Mouse (Mus musculus) kidney, embryonic 15.5 days (tissue): ENCODE measurements around the gene Gpatch1. TPM values are rescaled to one million over a fixed set of nuclear protein-coding genes. Genes with fewer than 3 reads are reported as not detected.
A peak's percentile ranks its signal among the peaks of the same experiment; 100 is the strongest.

Experiments used
- ATAC-seq: fragments of 200-750 bp; cut with Nextera tagmentation; replicated peaks from 2 replicates; pipeline ENCODE4 v1.8.0; 2017; ENCODE audit warnings: moderate TSS enrichment; ENCODE audit not compliant: low FRiP score
- H3K27ac ChIP-seq: fragments of 300-500 bp; sonication (generic); 2 replicates; pipeline ENCODE4 v1.5.1; 2015; ENCODE audit warnings: mild to moderate bottlenecking, inconsistent platforms
- H3K27me3 ChIP-seq: fragments of 300-500 bp; sonication (generic); 2 replicates; pipeline ENCODE4 v1.6.1; 2015; ENCODE audit warnings: inconsistent platforms
- H3K36me3 ChIP-seq: fragments of 300-500 bp; sonication (generic); 2 replicates; pipeline ENCODE4 v1.6.1; 2015; ENCODE audit warnings: inconsistent platforms
- H3K4me1 ChIP-seq: fragments of 300-500 bp; sonication (generic); 2 replicates; pipeline ENCODE4 v1.6.1; 2015; ENCODE audit warnings: inconsistent platforms
- H3K4me2 ChIP-seq: fragments of 300-500 bp; sonication (generic); 2 replicates; pipeline ENCODE4 v1.6.1; 2015; ENCODE audit warnings: moderate library complexity, mild to moderate bottlenecking, inconsistent platforms
- H3K4me3 ChIP-seq: fragments of 300-500 bp; sonication (generic); replicated peaks from 2 replicates; pipeline ENCODE4 v1.5.1; 2015; ENCODE audit warnings: mild to moderate bottlenecking, inconsistent platforms
- H3K9ac ChIP-seq: fragments of 300-500 bp; sonication (generic); 2 replicates; pipeline ENCODE4 v1.6.1; 2015; ENCODE audit warnings: mild to moderate bottlenecking, inconsistent platforms
- H3K9me3 ChIP-seq: fragments of 300-500 bp; sonication (generic); replicated peaks from 2 replicates; pipeline ENCODE4 v1.6.1; 2016; ENCODE audit warnings: inconsistent platforms
- WGBS: fragments of 180-500 bp; shearing (Covaris S2); methylation state at CpG from one replicate; pipeline ENCODE4 v1.1.7; 2015; ENCODE audit warnings: mixed read lengths; 5-methylcytosine and 5-hydroxymethylcytosine counted together
- polyA plus RNA-seq: library from polyadenylated mRNA; unstranded; fragments of >200 nt; fragmentation: Nextera tagmentation; extraction: Ambion mirVana; gene quantifications from 2 replicates; pipeline ENCODE4 v1.2.1, GENCODE M21; 2015

Gene Gpatch1
- polyA plus RNA-seq, 1 experiment from 2014 or later, result 20.4 TPM

- H3K36me3 ChIP-seq, result no peaks in the 10 kb centered on the region
- 0 out of 2 replicates have a peak, but pooled peaks have one; percentile 38 for ATAC-seq
- no peaks in the 10 kb centered on the region for H3K9me3 ChIP-seq
- H3K27me3 ChIP-seq, result no peaks in the 10 kb centered on the region
- H3K4me2 ChIP-seq, result no peak overlapping the region
- H3K27ac ChIP-seq, result no peak overlapping the region
- H3K9ac ChIP-seq, result no peak overlapping the region
- H3K4me1 ChIP-seq, result peaks cover 18% of the 10 kb centered on the region; the same call in 1 of the 2 replicates
- H3K4me3 ChIP-seq, result no peak overlapping the region
- WGBS, result 55% methylated on average over 17 of the region's 18 CpGs
These were observed 29.9 kb upstream of the Gpatch1 start for GRCm38 (mm10) chr7:35347918-35348700.

GRCm38 (mm10) chr7:35344785-35345330 is 26.6 kb upstream of the Gpatch1 start:
- ATAC-seq, result no peak
- WGBS, result 96% methylated on average over 5 of the region's 5 CpGs
- Histone ChIP-seq H3K27ac (no peak overlapping the region), H3K36me3 (no peaks in the 10 kb centered on the region), H3K9me3 (no peaks in the 10 kb centered on the region), H3K4me3 (no peak overlapping the region), H3K9ac (no peak overlapping the region), H3K4me1 (peaks cover 24% of the 10 kb centered on the region), H3K4me2 (no peak overlapping the region), H3K27me3 (no peaks in the 10 kb centered on the region)

- H3K4me3 ChIP-seq, result no peak overlapping the region
- H3K4me2 ChIP-seq, result no peak overlapping the region
- H3K27ac ChIP-seq, result no peak overlapping the region
- no peaks in the 10 kb centered on the region for H3K27me3 ChIP-seq
- ATAC-seq, result no peak
- H3K9me3 ChIP-seq, result no peaks in the 10 kb centered on the region
- WGBS, result 65% methylated on average over 4 of the region's 4 CpGs
- H3K4me1 ChIP-seq, result peaks cover 11% of the 10 kb centered on the region
- no peak overlapping the region for H3K9ac ChIP-seq
- no peaks in the 10 kb centered on the region for H3K36me3 ChIP-seq
These were observed 24.3 kb upstream of the Gpatch1 start for GRCm38 (mm10) chr7:35342498-35342897.

GRCm38 (mm10) chr7:35341282-35341681 is 23.0 kb upstream of the Gpatch1 start:
- H3K4me1 ChIP-seq, result peaks cover 11% of the 10 kb centered on the region
- H3K27ac ChIP-seq, result no peak overlapping the region
- H3K27me3 ChIP-seq, result peaks cover 5% of the 10 kb centered on the region; the same call in 1 of the 2 replicates
- no peak overlapping the region for H3K9ac ChIP-seq
- H3K4me3 ChIP-seq, result no peak overlapping the region
- WGBS, result 80% methylated on average over 6 of the region's 6 CpGs
- H3K4me2 ChIP-seq, result no peak overlapping the region
- no peaks in the 10 kb centered on the region for H3K9me3 ChIP-seq
- H3K36me3 ChIP-seq, result no peaks in the 10 kb centered on the region
- no peak for ATAC-seq

- Histone ChIP-seq H3K4me2 (no peak overlapping the region), H3K4me3 (no peak overlapping the region), H3K4me1 (peaks cover 21% of the 10 kb centered on the region), H3K27me3 (peaks cover 7% of the 10 kb centered on the region; the same call in 1 of the 2 replicates), H3K36me3 (no peaks in the 10 kb centered on the region), H3K27ac (no peak overlapping the region), H3K9ac (no peak overlapping the region), H3K9me3 (no peaks in the 10 kb centered on the region)
- 38% methylated on average over 5 of the region's 5 CpGs for WGBS
- ATAC-seq, result no peak
These were observed 22.0 kb upstream of the Gpatch1 start for GRCm38 (mm10) chr7:35340196-35340595.

GRCm38 (mm10) chr7:35334527-35335452 is 16.6 kb upstream of the Gpatch1 start:
- H3K9ac ChIP-seq, result peak overlapping the region; percentile 64
- peak; percentile 5; the same call in 1 of the 2 replicates for ATAC-seq
- peak overlapping the region; percentile 99 for H3K4me2 ChIP-seq
- H3K4me1 ChIP-seq, result peaks cover 33% of the 10 kb centered on the region
- peak overlapping the region; percentile 65 for H3K4me3 ChIP-seq
- no peaks in the 10 kb centered on the region for H3K9me3 ChIP-seq
- peaks cover 18% of the 10 kb centered on the region; the same call in 1 of the 2 replicates for H3K27me3 ChIP-seq
- H3K36me3 ChIP-seq, result no peaks in the 10 kb centered on the region
- peak overlapping the region; percentile 77 for H3K27ac ChIP-seq
- WGBS, result under 1% methylated on average over 50 of the region's 51 CpGs

- Histone ChIP-seq H3K9ac (peak within 1 kb of the TSS; percentile 64), H3K9me3 (no peaks in the 10 kb centered on the region), H3K27ac (peak within 1 kb of the TSS; percentile 77), H3K36me3 (no peaks in the 10 kb centered on the region), H3K27me3 (peaks cover 18% of the 10 kb centered on the region; the same call in 1 of the 2 replicates), H3K4me3 (peak within 1 kb of the TSS; percentile 65), H3K4me1 (peaks cover 33% of the 10 kb centered on the region), H3K4me2 (peak within 1 kb of the TSS; percentile 99)
- under 1% methylated on average over 48 of the region's 52 CpGs for WGBS
- ATAC-seq, result peak; percentile 98
These were observed 15.7 kb upstream of the Gpatch1 start, which contains the start of gene Rhpn2 for GRCm38 (mm10) chr7:35333692-35334526. Gene Rhpn2, plus strand, starts transcription at chr7:35334170.

- H3K4me2 ChIP-seq, result peak overlapping the region; percentile 99
- H3K4me3 ChIP-seq, result peak overlapping the region; percentile 65
- WGBS, result under 1% methylated on average over 19 of the region's 19 CpGs
- H3K9me3 ChIP-seq, result no peaks in the 10 kb centered on the region
- H3K9ac ChIP-seq, result peak overlapping the region; percentile 37; the same call in 1 of the 2 replicates
- peaks cover 18% of the 10 kb centered on the region; the same call in 1 of the 2 replicates for H3K27me3 ChIP-seq
- ATAC-seq, result peak; percentile 28
- H3K27ac ChIP-seq, result peak overlapping the region; percentile 77
- H3K36me3 ChIP-seq, result no peaks in the 10 kb centered on the region
- peaks cover 33% of the 10 kb centered on the region for H3K4me1 ChIP-seq
These were observed 15.0 kb upstream of the Gpatch1 start for GRCm38 (mm10) chr7:35333231-35333651.

- no peak overlapping the region for H3K9ac ChIP-seq
- peak overlapping the region; percentile 29; the same call in 1 of the 2 replicates for H3K27ac ChIP-seq
- H3K4me3 ChIP-seq, result no peak overlapping the region
- H3K9me3 ChIP-seq, result no peaks in the 10 kb centered on the region
- H3K27me3 ChIP-seq, result peaks cover 15% of the 10 kb centered on the region; the same call in 1 of the 2 replicates
- 53% methylated on average over 3 of the region's 3 CpGs for WGBS
- H3K4me1 ChIP-seq, result peaks cover 33% of the 10 kb centered on the region
- H3K4me2 ChIP-seq, result no peak overlapping the region
- ATAC-seq, result no peak
- no peaks in the 10 kb centered on the region for H3K36me3 ChIP-seq
These were observed 13.3 kb upstream of the Gpatch1 start for GRCm38 (mm10) chr7:35331590-35331989.

GRCm38 (mm10) chr7:35322732-35323420 is 4.6 kb upstream of the Gpatch1 start:
- no peaks in the 10 kb centered on the region for H3K9me3 ChIP-seq
- 8% methylated on average over 11 of the region's 13 CpGs for WGBS
- 0 out of 2 replicates have a peak overlapping the region, but pooled peaks have one; percentile 19 for H3K9ac ChIP-seq
- no peak overlapping the region for H3K27ac ChIP-seq
- no peaks in the 10 kb centered on the region for H3K36me3 ChIP-seq
- no peak for ATAC-seq
- H3K4me2 ChIP-seq, result peak overlapping the region; percentile 38
- no peak overlapping the region for H3K4me3 ChIP-seq
- no peaks in the 10 kb centered on the region for H3K27me3 ChIP-seq
- peaks cover 8% of the 10 kb centered on the region for H3K4me1 ChIP-seq
